Mouse (Mus musculus) kidney, adult 2 months (tissue): Measurements from ENCODE around the gene Scnn1b. TPM values are rescaled to one million over a fixed set of nuclear protein-coding genes. Genes with fewer than 3 reads are reported as not detected.
A peak's percentile ranks its signal among the peaks of the same experiment; 100 is the strongest.

Source experiments
- DNase-seq: peaks from one replicate; pipeline ENCODE4 v3.0.0; 2021
- H3K27ac ChIP-seq: fragments of 200-500 bp; 2 replicates; pipeline ENCODE4 v1.5.1; 2012; ENCODE audit warnings: low read depth, low read length, control low read depth, inconsistent platforms; ENCODE audit not compliant: insufficient read depth
- H3K27me3 ChIP-seq: fragments of 200-500 bp; replicated peaks from 2 replicates; pipeline ENCODE4 v1.6.1; 2012; ENCODE audit warnings: mild to moderate bottlenecking, moderate library complexity, low read length, inconsistent platforms; ENCODE audit not compliant: control insufficient read depth, insufficient read depth
- H3K36me3 ChIP-seq: fragments of 200-500 bp; 2 replicates; pipeline ENCODE4 v1.6.1; 2012; ENCODE audit warnings: mild to moderate bottlenecking, moderate library complexity, low read length, inconsistent platforms; ENCODE audit not compliant: control insufficient read depth, insufficient read depth
- H3K4me1 ChIP-seq: fragments of 200-500 bp; 2 replicates; pipeline ENCODE4 v1.6.1; 2011; ENCODE audit warnings: low read length; ENCODE audit not compliant: control insufficient read depth, insufficient read depth
- H3K4me3 ChIP-seq: fragments of 200-500 bp; 2 replicates; pipeline ENCODE4 v1.5.1; 2011; ENCODE audit warnings: mild to moderate bottlenecking, low read depth, low read length, control low read depth; ENCODE audit not compliant: insufficient read depth
- CTCF ChIP-seq: fragments of 200-500 bp; conservative IDR thresholded peaks from 2 replicates; pipeline ENCODE4 v1.5.1; 2011; ENCODE audit warnings: low read depth, mild to moderate bottlenecking, control low read depth, low read length, moderate library complexity, mixed read lengths; ENCODE audit not compliant: insufficient read depth, insufficient read length
- POLR2A ChIP-seq: fragments of 200-500 bp; IDR thresholded peaks from one replicate; pipeline ENCODE4 v1.6.1; 2011; ENCODE audit warnings: low read depth, low read length, control low read depth
- WGBS: fragments of 180-500 bp; shearing (Covaris S2); methylation state at CpG from one replicate; pipeline ENCODE4 v1.1.7; 2018; 5-methylcytosine and 5-hydroxymethylcytosine counted together
- polyA plus RNA-seq: library from polyadenylated mRNA; depleted of rRNA; stranded (reverse); fragments of >200 nt; gene quantifications from 2 replicates; pipeline ENCODE4 v1.2.3, GENCODE M21; 2012; rRNA removed

Gene Scnn1b
- 74.7 and 92.7 TPM in 2 replicates for polyA plus RNA-seq

GRCm38 (mm10) chr7:121864858-121865585, at the start of gene Scnn1b:
Gene Scnn1b (plus strand): TSS chr7:121865038.
- peak within 1 kb of the TSS; percentile 8; the same call in 1 of the 2 replicates for H3K27ac ChIP-seq
- TF ChIP-seq CTCF (no peak), POLR2A (no peak)
- DNase-seq: peak; percentile 23
- 2% methylated on average over 35 of the region's 42 CpGs for WGBS
- no peaks in the 10 kb centered on the region for H3K27me3 ChIP-seq
- no peaks in the 10 kb centered on the region for H3K36me3 ChIP-seq
- H3K4me1 ChIP-seq: no peaks in the 10 kb centered on the region
- peak within 1 kb of the TSS; percentile 40 for H3K4me3 ChIP-seq

GRCm38 (mm10) chr7:121821632-121822031, 43.2 kb upstream of the Scnn1b start:
- WGBS: 54% methylated on average over 6 of the region's 6 CpGs
- no peaks in the 10 kb centered on the region for H3K36me3 ChIP-seq
- TF ChIP-seq POLR2A: no peak
- TF ChIP-seq CTCF: no peak
- H3K4me3 ChIP-seq: no peak overlapping the region
- no peak for DNase-seq
- no peaks in the 10 kb centered on the region for H3K4me1 ChIP-seq
- no peak overlapping the region for H3K27ac ChIP-seq
- H3K27me3 ChIP-seq: no peaks in the 10 kb centered on the region

- 58% methylated on average over 1 of the region's 1 CpGs for WGBS
- H3K4me1 ChIP-seq: no peaks in the 10 kb centered on the region
- H3K27me3 ChIP-seq: no peaks in the 10 kb centered on the region
- DNase-seq: no peak
- no peaks in the 10 kb centered on the region for H3K36me3 ChIP-seq
- no peak overlapping the region for H3K4me3 ChIP-seq
- TF ChIP-seq POLR2A: no peak
- no peak for TF ChIP-seq CTCF
- no peak overlapping the region for H3K27ac ChIP-seq
Measured at GRCm38 (mm10) chr7:121828481-121828880, 36.4 kb upstream of the Scnn1b start.

GRCm38 (mm10) chr7:121835392-121835791, 29.4 kb upstream of the Scnn1b start:
- WGBS: 83% methylated on average over 7 of the region's 7 CpGs
- Histone ChIP-seq H3K27me3 (no peaks in the 10 kb centered on the region), H3K4me1 (no peaks in the 10 kb centered on the region), H3K27ac (no peak overlapping the region), H3K4me3 (no peak overlapping the region), H3K36me3 (no peaks in the 10 kb centered on the region)
- DNase-seq: no peak
- TF ChIP-seq CTCF (peak; percentile 12; the same call in 1 of the 2 replicates), POLR2A (no peak)

GRCm38 (mm10) chr7:121836827-121837226, 28.0 kb upstream of the Scnn1b start:
- TF ChIP-seq CTCF: no peak
- TF ChIP-seq POLR2A: no peak
- Histone ChIP-seq H3K27me3 (no peaks in the 10 kb centered on the region), H3K36me3 (no peaks in the 10 kb centered on the region), H3K4me1 (no peaks in the 10 kb centered on the region), H3K4me3 (no peak overlapping the region), H3K27ac (no peak overlapping the region)
- DNase-seq: peak; percentile 0
- WGBS: 76% methylated on average over 7 of the region's 7 CpGs

GRCm38 (mm10) chr7:121840810-121841209, 24.0 kb upstream of the Scnn1b start:
- H3K4me3 ChIP-seq: no peak overlapping the region

GRCm38 (mm10) chr7:121842234-121842633, 22.6 kb upstream of the Scnn1b start:
- Histone ChIP-seq H3K27me3 (no peaks in the 10 kb centered on the region), H3K36me3 (no peaks in the 10 kb centered on the region), H3K27ac (no peak overlapping the region), H3K4me3 (no peak overlapping the region), H3K4me1 (no peaks in the 10 kb centered on the region)
- 34% methylated on average over 6 of the region's 6 CpGs for whole genome bisulfite sequencing
- no peak for DNase-seq
- TF ChIP-seq CTCF: no peak
- TF ChIP-seq POLR2A: no peak

More at GRCm38 (mm10) chr7:121840810-121841209, 24.0 kb upstream of the Scnn1b start:
- TF ChIP-seq CTCF (no peak), POLR2A (no peak)
- no peaks in the 10 kb centered on the region for H3K36me3 ChIP-seq
- 86% methylated on average over 7 of the region's 7 CpGs for WGBS
- H3K27ac ChIP-seq: no peak overlapping the region
- H3K27me3 ChIP-seq: no peaks in the 10 kb centered on the region
- no peak for DNase-seq
- H3K4me1 ChIP-seq: no peaks in the 10 kb centered on the region
